Mouse (Mus musculus) hindbrain, postnatal 0 days (tissue): ENCODE measurements around the gene Fam81a. TPM values are rescaled to one million over a fixed set of nuclear protein-coding genes. Genes with fewer than 3 reads are reported as not detected.

Source experiments
- ATAC-seq: fragments of 200-750 bp; cut with Nextera tagmentation; 2 replicates; pipeline ENCODE4 v1.8.0; 2017; ENCODE audit warnings: mild to moderate bottlenecking, moderate TSS enrichment, moderate library complexity
- DNase-seq: peaks from one replicate; pipeline ENCODE4 v3.0.0-alpha.2; 2015; ENCODE audit warnings: low spot score
- H3K27ac ChIP-seq: fragments of 300-500 bp; sonication (generic); 2 replicates; pipeline ENCODE4 v1.5.1; 2014; ENCODE audit warnings: mild to moderate bottlenecking
- H3K27me3 ChIP-seq: fragments of 300-500 bp; sonication (generic); 2 replicates; pipeline ENCODE4 v1.6.1; 2014; ENCODE audit warnings: low read length, mixed read lengths; ENCODE audit not compliant: insufficient read depth
- H3K36me3 ChIP-seq: fragments of 300-500 bp; sonication (generic); 2 replicates; pipeline ENCODE4 v1.6.1; 2014; ENCODE audit warnings: low read length, mixed read lengths; ENCODE audit not compliant: insufficient read depth
- H3K4me1 ChIP-seq: fragments of 300-500 bp; sonication (generic); 2 replicates; pipeline ENCODE4 v1.6.1; 2014; ENCODE audit warnings: antibody characterized with exemption, low read length, mixed read lengths; ENCODE audit not compliant: insufficient read depth
- H3K4me2 ChIP-seq: fragments of 300-500 bp; sonication (generic); 2 replicates; pipeline ENCODE4 v1.6.1; 2014; ENCODE audit warnings: low read depth, mild to moderate bottlenecking, low read length, moderate library complexity, mixed read lengths
- H3K4me3 ChIP-seq: fragments of 300-500 bp; sonication (generic); 2 replicates; pipeline ENCODE4 v1.5.1; 2014; ENCODE audit warnings: low read length
- H3K9ac ChIP-seq: fragments of 300-500 bp; sonication (generic); replicated peaks from 2 replicates; pipeline ENCODE4 v1.6.1; 2014; ENCODE audit warnings: mild to moderate bottlenecking, low read length, moderate library complexity, mixed read lengths
- H3K9me3 ChIP-seq: fragments of 300-500 bp; sonication (generic); 2 replicates; pipeline ENCODE4 v1.6.1; 2016; ENCODE audit warnings: low read length, mixed read lengths
- CTCF ChIP-seq: IDR thresholded peaks from 2 replicates; pipeline ENCODE4 v1.5.1; 2016; ENCODE audit warnings: antibody characterized with exemption, control low read depth, low read depth
- WGBS: fragments of 180-500 bp; shearing (Covaris S2); extraction: QIAGEN DNeasy Blood & Tissue Kit; methylation state at CpG from one replicate; pipeline ENCODE4 v1.1.7; 2014; 5-methylcytosine and 5-hydroxymethylcytosine counted together
- polyA plus RNA-seq: library from polyadenylated mRNA; unstranded; fragments of >200 nt; fragmentation: Nextera tagmentation; extraction: Ambion mirVana; gene quantifications from 2 replicates; pipeline ENCODE4 v1.2.1, GENCODE M21; 2015
- total RNA-seq: library from RNA; depleted of rRNA; stranded (reverse); fragments of >200 nt; gene quantifications from 2 replicates; pipeline ENCODE4 v1.2.3, GENCODE M21; 2014; rRNA removed

Gene Fam81a
- total RNA-seq (9.9 and 14.4 TPM in 2 replicates), polyA plus RNA-seq (16.3 and 17.7 TPM in 2 replicates)

- TF ChIP-seq CTCF = no peak
- no peak for ATAC-seq
- WGBS = 62% methylated on average over 7 of the region's 7 CpGs
Observed at GRCm38 (mm10) chr9:70142460-70142859, at the start of gene Fam81a. Gene Fam81a (minus strand): TSS chr9:70142560.

GRCm38 (mm10) chr9:70182639-70183038 is 40.3 kb upstream of the Fam81a start:
- Histone ChIP-seq H3K4me3 (no peak overlapping the region), H3K27ac (no peak overlapping the region), H3K9ac (no peak overlapping the region), H3K27me3 (no peaks in the 10 kb centered on the region), H3K4me1 (0 out of 2 replicates have a peak, but pooled peaks cover 3% of the 10 kb centered on the region), H3K4me2 (no peak overlapping the region), H3K9me3 (no peaks in the 10 kb centered on the region), H3K36me3 (no peaks in the 10 kb centered on the region)
- WGBS = 37% methylated on average over 7 of the region's 7 CpGs
- no peak for ATAC-seq
- no peak for TF ChIP-seq CTCF
- DNase-seq = no peak

More at GRCm38 (mm10) chr9:70142460-70142859, at the start of gene Fam81a:
- 0 out of 2 replicates have a peak, but pooled peaks cover 5% of the 10 kb centered on the region for H3K4me1 ChIP-seq
- peak within 1 kb of the TSS; percentile 59 for H3K9ac ChIP-seq
- peak within 1 kb of the TSS; percentile 83 for H3K4me2 ChIP-seq
- H3K4me3 ChIP-seq = peak within 1 kb of the TSS; percentile 59
- H3K36me3 ChIP-seq = no peaks in the 10 kb centered on the region
- H3K27ac ChIP-seq = peak within 1 kb of the TSS; percentile 73
- no peak for DNase-seq
- no peaks in the 10 kb centered on the region for H3K9me3 ChIP-seq
- H3K27me3 ChIP-seq = no peaks in the 10 kb centered on the region

GRCm38 (mm10) chr9:70181719-70182118 is 39.4 kb upstream of the Fam81a start:
- 0 out of 2 replicates have a peak, but pooled peaks cover 3% of the 10 kb centered on the region for H3K4me1 ChIP-seq
- ATAC-seq = peak; percentile 47; the same call in 1 of the 2 replicates
- DNase-seq = peak; percentile 48
- no peak overlapping the region for H3K4me2 ChIP-seq
- 34% methylated on average over 12 of the region's 12 CpGs for WGBS
- H3K36me3 ChIP-seq = no peaks in the 10 kb centered on the region
- H3K9me3 ChIP-seq = no peaks in the 10 kb centered on the region
- H3K27me3 ChIP-seq = no peaks in the 10 kb centered on the region
- H3K9ac ChIP-seq = no peak overlapping the region
- H3K27ac ChIP-seq = 0 out of 2 replicates have a peak overlapping the region, but pooled peaks have one; percentile 11
- TF ChIP-seq CTCF = no peak
- H3K4me3 ChIP-seq = no peak overlapping the region

DNA sequence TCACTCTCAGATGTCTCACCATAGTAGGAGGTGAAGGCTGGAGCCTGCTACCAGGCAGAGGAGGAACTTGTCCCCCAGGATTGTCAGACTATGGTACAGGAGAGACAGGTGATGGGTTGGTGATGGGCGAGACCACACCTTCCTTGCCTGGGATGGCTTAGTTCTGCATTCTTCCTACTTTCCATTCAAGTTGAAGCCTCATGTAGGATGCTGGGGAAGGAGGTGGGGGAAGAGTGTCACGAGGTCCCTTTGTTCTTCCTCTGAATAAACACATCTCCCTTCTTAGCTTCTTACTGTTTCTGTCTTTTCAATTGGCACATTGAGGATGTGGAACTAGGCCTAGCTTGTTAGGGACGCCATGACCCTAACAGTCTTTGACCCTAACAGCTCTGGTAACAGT is 33.9 kb upstream of the Fam81a start:
- H3K9ac ChIP-seq = no peak overlapping the region
- no peak overlapping the region for H3K4me3 ChIP-seq
- WGBS = 79% methylated on average over 3 of the region's 3 CpGs

DNA sequence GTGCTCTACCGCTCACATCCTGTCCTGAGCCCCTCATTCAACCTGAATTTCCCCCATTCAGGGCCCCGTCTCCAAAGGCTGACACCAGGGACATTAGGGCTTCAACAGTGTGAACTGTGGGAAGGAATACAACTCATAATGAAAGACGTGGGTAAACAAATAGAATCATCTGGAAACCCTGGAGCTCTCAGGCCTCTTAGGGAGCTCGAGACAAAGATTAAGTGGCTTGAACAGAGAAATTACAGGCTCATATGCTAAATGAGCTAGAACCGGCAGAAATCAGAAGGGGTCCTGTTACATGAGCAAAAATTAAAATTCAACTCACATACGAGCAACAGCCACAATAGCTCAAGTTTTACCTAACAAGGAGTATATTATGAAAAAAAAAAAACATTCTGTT is 32.5 kb upstream of the Fam81a start:
- H3K27ac ChIP-seq = peak overlapping the region; percentile 4; the same call in 1 of the 2 replicates
- H3K27me3 ChIP-seq = no peaks in the 10 kb centered on the region
- 14% methylated on average over 6 of the region's 6 CpGs for WGBS
- DNase-seq (peak; percentile 35), ATAC-seq (no peak)
- H3K4me1 ChIP-seq = 0 out of 2 replicates have a peak, but pooled peaks cover 10% of the 10 kb centered on the region
- no peak overlapping the region for H3K4me2 ChIP-seq
- H3K9ac ChIP-seq = no peak overlapping the region
- no peaks in the 10 kb centered on the region for H3K36me3 ChIP-seq
- H3K4me3 ChIP-seq = no peak overlapping the region
- TF ChIP-seq CTCF = no peak
- H3K9me3 ChIP-seq = no peaks in the 10 kb centered on the region

More for the DNA sequence above, 33.9 kb upstream of the Fam81a start:
- DNase-seq = no peak
- ATAC-seq = no peak
- Histone ChIP-seq H3K27ac (no peak overlapping the region), H3K4me1 (0 out of 2 replicates have a peak, but pooled peaks cover 11% of the 10 kb centered on the region), H3K4me2 (no peak overlapping the region), H3K36me3 (no peaks in the 10 kb centered on the region), H3K27me3 (no peaks in the 10 kb centered on the region), H3K9me3 (no peaks in the 10 kb centered on the region)
- TF ChIP-seq CTCF = no peak

GRCm38 (mm10) chr9:70174291-70174848 is 32.0 kb upstream of the Fam81a start:
- H3K4me3 ChIP-seq = no peak overlapping the region
- no peak for ATAC-seq
- no peaks in the 10 kb centered on the region for H3K9me3 ChIP-seq
- no peaks in the 10 kb centered on the region for H3K27me3 ChIP-seq
- H3K4me2 ChIP-seq = no peak overlapping the region
- no peak overlapping the region for H3K9ac ChIP-seq
- H3K36me3 ChIP-seq = no peaks in the 10 kb centered on the region
- peak overlapping the region; percentile 4; the same call in 1 of the 2 replicates for H3K27ac ChIP-seq
- H3K4me1 ChIP-seq = 0 out of 2 replicates have a peak, but pooled peaks cover 10% of the 10 kb centered on the region
- WGBS = 29% methylated on average over 4 of the region's 4 CpGs
- TF ChIP-seq CTCF = no peak
- DNase-seq = no peak

- Histone ChIP-seq H3K4me1 (0 out of 2 replicates have a peak, but pooled peaks cover under 1% of the 10 kb centered on the region), H3K27me3 (no peaks in the 10 kb centered on the region), H3K4me3 (no peak overlapping the region), H3K27ac (no peak overlapping the region), H3K9ac (no peak overlapping the region), H3K9me3 (no peaks in the 10 kb centered on the region), H3K36me3 (no peaks in the 10 kb centered on the region), H3K4me2 (no peak overlapping the region)
- no peak for DNase-seq
- ATAC-seq = no peak
- 92% methylated on average over 7 of the region's 7 CpGs for WGBS
- TF ChIP-seq CTCF = peak; percentile 44
Observed at GRCm38 (mm10) chr9:70168973-70169372, 26.6 kb upstream of the Fam81a start.
